Comparison of ENCODE assay signal across 13 mouse cellular contexts in genomic region chr8:84765629-84766028, GRCm38 (mm10). TPM values are rescaled to one million over a fixed set of nuclear protein-coding genes. Genes with fewer than 3 reads are reported as not detected.
A peak's percentile ranks its signal among the peaks of the same experiment; 100 is the strongest.
DNase-seq lines count a peak whose midpoint lies in the region; ATAC-seq and TF ChIP-seq lines count a peak whose summit lies in the region.
"Had no signal": no experiment of that assay in that cellular context is flagged by ENCODE, and none has a peak within 500 bp of the region (broad histone marks: within the 10 kb centered on the region; RNA-seq: fewer than 3 reads in every experiment).

No protein-coding gene starts in this region.

- no peak for DNase-seq in hindbrain, embryonic 10.5 days (ENCODE audit: low spot score)
- DNase-seq in adrenal gland, postnatal 36 days = no peak
- no peak for DNase-seq in cerebellum, adult 11 months
- DNase-seq in heart, adult 11 months = no peak
- DNase-seq: spleen, adult 18-20 months; thymus, postnatal 14 days had no signal

- TF ChIP-seq POLR2A in cortical plate, adult 2 months (IDR thresholded peaks at IDR 0.05; ENCODE audit: extremely low read depth, insufficient read depth, low read length) = no peak

- ATAC-seq in hindbrain, embryonic 12.5 days (ENCODE audit: low FRiP score) = no peak
- no peak for ATAC-seq in forebrain, embryonic 15.5 days (replicated peaks)
- ATAC-seq in midbrain, embryonic 15.5 days (replicated peaks) = no peak
- ATAC-seq: inflammation-experienced regulatory T-cells, adult 6 months had no signal

- H3K27me3 ChIP-seq in hindbrain, embryonic 10.5 days (ENCODE audit: insufficient read depth, poor library complexity, severe bottlenecking) = peaks cover 100% of the 10 kb centered on the region
- H3K27me3 ChIP-seq in hindbrain, embryonic 12.5 days = peaks cover 99% of the 10 kb centered on the region
- no peaks in the 10 kb centered on the region for H3K27me3 ChIP-seq in forebrain, embryonic 15.5 days
- H3K27me3 ChIP-seq in midbrain, embryonic 15.5 days (replicated peaks) = peaks cover 34% of the 10 kb centered on the region

- WGBS in hindbrain, embryonic 10.5 days = 7% methylated on average over 10 of the region's 10 CpGs
- WGBS in hindbrain, embryonic 12.5 days = 7% methylated on average over 10 of the region's 10 CpGs
- 4% methylated on average over 10 of the region's 10 CpGs for WGBS in forebrain, embryonic 15.5 days
- WGBS in midbrain, embryonic 15.5 days = 10% methylated on average over 10 of the region's 10 CpGs

- no peak overlapping the region for H3K9ac ChIP-seq in hindbrain, embryonic 12.5 days
- peak overlapping the region; percentile 81 for H3K9ac ChIP-seq in forebrain, embryonic 15.5 days (replicated peaks)
- H3K9ac ChIP-seq in midbrain, embryonic 15.5 days = no peak overlapping the region

- no peaks in the 10 kb centered on the region for H3K36me3 ChIP-seq in hindbrain, embryonic 10.5 days
- H3K36me3 ChIP-seq in hindbrain, embryonic 12.5 days = peaks cover 9% of the 10 kb centered on the region; the same call in 1 of the 2 replicates
- H3K36me3 ChIP-seq in forebrain, embryonic 15.5 days = no peaks in the 10 kb centered on the region
- no peaks in the 10 kb centered on the region for H3K36me3 ChIP-seq in midbrain, embryonic 15.5 days (replicated peaks)

- 0 out of 2 replicates have a peak overlapping the region, but pooled peaks have one; percentile 14 for H3K4me3 ChIP-seq in hindbrain, embryonic 10.5 days
- no peak overlapping the region for H3K4me3 ChIP-seq in hindbrain, embryonic 12.5 days
- peak overlapping the region; percentile 6 for H3K4me3 ChIP-seq in cortical plate, adult 2 months (ENCODE audit: insufficient read depth, low read length)
- H3K4me3 ChIP-seq in forebrain, embryonic 15.5 days = peak overlapping the region; percentile 43
- H3K4me3 ChIP-seq in midbrain, embryonic 15.5 days = no peak overlapping the region

- H3K4me1 ChIP-seq in hindbrain, embryonic 10.5 days (replicated peaks) = peaks cover 27% of the 10 kb centered on the region
- peaks cover 32% of the 10 kb centered on the region for H3K4me1 ChIP-seq in hindbrain, embryonic 12.5 days
- peaks cover 22% of the 10 kb centered on the region for H3K4me1 ChIP-seq in cortical plate, adult 2 months (ENCODE audit: control insufficient read depth, insufficient read depth, low read length)
- H3K4me1 ChIP-seq in forebrain, embryonic 15.5 days = peaks cover 90% of the 10 kb centered on the region
- H3K4me1 ChIP-seq in midbrain, embryonic 15.5 days = peaks cover 30% of the 10 kb centered on the region

- H3K4me2 ChIP-seq in hindbrain, embryonic 12.5 days (replicated peaks) = no peak overlapping the region
- H3K4me2 ChIP-seq in forebrain, embryonic 15.5 days (replicated peaks) = peak overlapping the region; percentile 70
- H3K4me2 ChIP-seq in midbrain, embryonic 15.5 days = peak overlapping the region; percentile 17; the same call in 1 of the 2 replicates

- H3K9me3 ChIP-seq in hindbrain, embryonic 10.5 days = no peaks in the 10 kb centered on the region
- no peaks in the 10 kb centered on the region for H3K9me3 ChIP-seq in hindbrain, embryonic 12.5 days (replicated peaks)
- H3K9me3 ChIP-seq in forebrain, embryonic 15.5 days = no peaks in the 10 kb centered on the region
- H3K9me3 ChIP-seq in midbrain, embryonic 15.5 days = no peaks in the 10 kb centered on the region

- no peak for TF ChIP-seq CTCF in cortical plate, adult 2 months (IDR thresholded peaks at IDR 0.05; ENCODE audit: extremely low read depth, insufficient read depth, low read length)

- no peak overlapping the region for H3K27ac ChIP-seq in hindbrain, embryonic 10.5 days
- H3K27ac ChIP-seq in hindbrain, embryonic 12.5 days = no peak overlapping the region
- peak overlapping the region; percentile 96 for H3K27ac ChIP-seq in cortical plate, adult 2 months (ENCODE audit: insufficient read depth, low read length)
- H3K27ac ChIP-seq in forebrain, embryonic 15.5 days (replicated peaks) = peak overlapping the region; percentile 97
- H3K27ac ChIP-seq in midbrain, embryonic 15.5 days = 0 out of 2 replicates have a peak overlapping the region, but pooled peaks have one; percentile 17
- H3K27ac ChIP-seq: macrophage had no signal

RNA-seq across cellular contexts. Expression of gene Nfix, which starts 34.5 kb away (rescaled TPM):
- polyA plus RNA-seq in hindbrain, embryonic 10.5 days (2016; fragmentation: Nextera tagmentation; extraction: Ambion mirVana) = 0.07 and 0.29 TPM in 2 replicates
- polyA plus RNA-seq in hindbrain, embryonic 12.5 days (2016; fragmentation: Nextera tagmentation; extraction: Ambion mirVana) = 11.6 and 14.2 TPM in 2 replicates
- polyA plus RNA-seq in cortical plate, adult 2 months (2012; rRNA removed) = 82.8 and 89.1 TPM in 2 replicates
- polyA plus RNA-seq in forebrain, embryonic 15.5 days (2015; fragmentation: Nextera tagmentation; extraction: Ambion mirVana) = 413 and 445 TPM in 2 replicates
- polyA plus RNA-seq in midbrain, embryonic 15.5 days (2015; fragmentation: Nextera tagmentation; extraction: Ambion mirVana) = 48.6 and 54.0 TPM in 2 replicates
- 100 to 1,000 TPM in 1 of 2 experiments, 10 to 100 TPM in 1; 99.9 to 108 TPM for total RNA-seq in adrenal gland, postnatal 36 days (2021)

RNA-seq across cellular contexts. Expression of gene G430095P16Rik, which starts 42.8 kb away (rescaled TPM):
- polyA plus RNA-seq in hindbrain, embryonic 10.5 days (2016; fragmentation: Nextera tagmentation; extraction: Ambion mirVana) = 0.54 and 1.9 TPM in 2 replicates
- 3.0 and 3.6 TPM in 2 replicates for polyA plus RNA-seq in hindbrain, embryonic 12.5 days (2016; fragmentation: Nextera tagmentation; extraction: Ambion mirVana)
- polyA plus RNA-seq in cortical plate, adult 2 months (2012; rRNA removed) = 0.30 and 0.42 TPM in 2 replicates
- polyA plus RNA-seq in forebrain, embryonic 15.5 days (2015; fragmentation: Nextera tagmentation; extraction: Ambion mirVana) = 2.7 TPM in 2 replicates
- 0.97 and 1.8 TPM in 2 replicates for polyA plus RNA-seq in midbrain, embryonic 15.5 days (2015; fragmentation: Nextera tagmentation; extraction: Ambion mirVana)
- total RNA-seq in adrenal gland, postnatal 36 days (2021) = under 1 TPM in 1 of 2 experiments, not detected in 1; 0.46 TPM
- total RNA-seq: layer of hippocampus, adult 18-20 months had no signal
- polyA plus RNA-seq: macrophage had no signal

RNA-seq across cellular contexts. Expression of gene Dand5, which starts 57.0 kb away (rescaled TPM):
- polyA plus RNA-seq in hindbrain, embryonic 10.5 days (2016; fragmentation: Nextera tagmentation; extraction: Ambion mirVana) = 3.8 and 5.5 TPM in 2 replicates
- 6.6 and 7.1 TPM in 2 replicates for polyA plus RNA-seq in hindbrain, embryonic 12.5 days (2016; fragmentation: Nextera tagmentation; extraction: Ambion mirVana)
- 14.9 and 16.0 TPM in 2 replicates for polyA plus RNA-seq in cortical plate, adult 2 months (2012; rRNA removed)
- 8.1 and 8.9 TPM in 2 replicates for polyA plus RNA-seq in forebrain, embryonic 15.5 days (2015; fragmentation: Nextera tagmentation; extraction: Ambion mirVana)
- 12.3 and 13.4 TPM in 2 replicates for polyA plus RNA-seq in midbrain, embryonic 15.5 days (2015; fragmentation: Nextera tagmentation; extraction: Ambion mirVana)
- total RNA-seq in adrenal gland, postnatal 36 days (2021) = 1 to 10 TPM; 9.1 to 10.0 TPM

Comparison
In these comparisons a context has a peak if more than half of its experiments do, and no peak if none do; other contexts are left out.
1. H3K4me3 ChIP-seq: peak in hindbrain, embryonic 10.5 days (single experiment), cortical plate, adult 2 months (single experiment) and forebrain, embryonic 15.5 days (single experiment); none in hindbrain, embryonic 12.5 days (single experiment) and midbrain, embryonic 15.5 days (single experiment).
2. H3K27ac ChIP-seq: peak in cortical plate, adult 2 months (single experiment), forebrain, embryonic 15.5 days (single experiment) and midbrain, embryonic 15.5 days (single experiment); none in hindbrain, embryonic 10.5 days (single experiment) and hindbrain, embryonic 12.5 days (single experiment).